Mouse (Mus musculus): ENCODE results near the gene Crlf2. TPM values are rescaled to one million over a fixed set of nuclear protein-coding genes. Genes with fewer than 3 reads are reported as not detected.

Crlf2 gene
- polyA plus RNA-seq, 1 experiment, result 161 TPM

- no peak for TF ChIP-seq FLI1 (IDR thresholded peaks at IDR 0.05; ENCODE audit: low read length)
- TF ChIP-seq GATA1 (IDR thresholded peaks at IDR 0.05; ENCODE audit: borderline replicate concordance, low read length), result no peak
- Histone ChIP-seq H3K4me1 (peaks cover 7% of the 10 kb centered on the region), H3K36me3 (replicated peaks; ENCODE audit: low read length) (peaks cover 35% of the 10 kb centered on the region), H3K9me3 (peaks cover 40% of the 10 kb centered on the region), H3K4me3 (replicated peaks) (no peak overlapping the region), H3K27me3 (replicated peaks) (no peaks in the 10 kb centered on the region)
Observed at GRCm38 (mm10) chr5:109550225-109550935, 8.4 kb downstream of the Crlf2 start.

GRCm38 (mm10) chr5:109548712-109549111 lies 10.1 kb downstream of the Crlf2 start:
- peaks cover 16% of the 10 kb centered on the region for H3K4me1 ChIP-seq
- H3K27me3 ChIP-seq (replicated peaks), result no peaks in the 10 kb centered on the region
- no peak overlapping the region for H3K4me3 ChIP-seq (replicated peaks)
- peaks cover 22% of the 10 kb centered on the region for H3K36me3 ChIP-seq (replicated peaks; ENCODE audit: low read length)
- TF ChIP-seq FLI1 (IDR thresholded peaks at IDR 0.05; ENCODE audit: low read length) (no peak), GATA1 (IDR thresholded peaks at IDR 0.05; ENCODE audit: borderline replicate concordance, low read length) (no peak)
- peaks cover 27% of the 10 kb centered on the region for H3K9me3 ChIP-seq

- no peak overlapping the region for H3K4me3 ChIP-seq (replicated peaks)
- peaks cover 8% of the 10 kb centered on the region for H3K36me3 ChIP-seq (replicated peaks; ENCODE audit: low read length)
- peaks cover 13% of the 10 kb centered on the region for H3K9me3 ChIP-seq
- no peak for TF ChIP-seq FLI1 (IDR thresholded peaks at IDR 0.05; ENCODE audit: low read length)
- no peak for TF ChIP-seq GATA1 (IDR thresholded peaks at IDR 0.05; ENCODE audit: borderline replicate concordance, low read length)
- H3K27me3 ChIP-seq (replicated peaks), result no peaks in the 10 kb centered on the region
- peaks cover 16% of the 10 kb centered on the region for H3K4me1 ChIP-seq
Observed at GRCm38 (mm10) chr5:109547112-109547511, 11.7 kb downstream of the Crlf2 start.

GRCm38 (mm10) chr5:109509679-109510078 lies 49.1 kb downstream of the Crlf2 start:
- H3K4me1 ChIP-seq, result no peaks in the 10 kb centered on the region
- H3K4me3 ChIP-seq (replicated peaks), result no peak overlapping the region
- no peaks in the 10 kb centered on the region for H3K9me3 ChIP-seq
- no peaks in the 10 kb centered on the region for H3K36me3 ChIP-seq (replicated peaks; ENCODE audit: low read length)
- TF ChIP-seq GATA1 (IDR thresholded peaks at IDR 0.05; ENCODE audit: borderline replicate concordance, low read length), result no peak
- no peak for TF ChIP-seq FLI1 (IDR thresholded peaks at IDR 0.05; ENCODE audit: low read length)
- no peaks in the 10 kb centered on the region for H3K27me3 ChIP-seq (replicated peaks)

GRCm38 (mm10) chr5:109506729-109507128 lies 52.1 kb downstream of the Crlf2 start:
- Histone ChIP-seq H3K27me3 (replicated peaks) (no peaks in the 10 kb centered on the region), H3K4me1 (no peaks in the 10 kb centered on the region), H3K9me3 (no peaks in the 10 kb centered on the region), H3K4me3 (replicated peaks) (no peak overlapping the region), H3K36me3 (replicated peaks; ENCODE audit: low read length) (no peaks in the 10 kb centered on the region)
- TF ChIP-seq GATA1 (IDR thresholded peaks at IDR 0.05; ENCODE audit: borderline replicate concordance, low read length) (no peak), FLI1 (IDR thresholded peaks at IDR 0.05; ENCODE audit: low read length) (no peak)

Other genes with a start within 250 kb of the Crlf2 start
- gene Vmn2r16, start 228.8 kb downstream of the Crlf2 start, polyA plus RNA-seq (2012; ENCODE audit: insufficient read depth, low replicate concordance), result not detected in 2 replicates
- not detected in 2 replicates for gene Vmn2r17, start 139.3 kb downstream of the Crlf2 start, polyA plus RNA-seq (2012; ENCODE audit: insufficient read depth, low replicate concordance)
- not detected in 2 replicates for gene 5430403G16Rik, start 132.0 kb upstream of the Crlf2 start, polyA plus RNA-seq (2012; ENCODE audit: insufficient read depth, low replicate concordance)
- 0.20 TPM in 1 of 2 replicates, not detected in the other for gene 4930522L14Rik, start 192.9 kb upstream of the Crlf2 start, polyA plus RNA-seq (2012; ENCODE audit: insufficient read depth, low replicate concordance)